In the genomic region with DNA sequence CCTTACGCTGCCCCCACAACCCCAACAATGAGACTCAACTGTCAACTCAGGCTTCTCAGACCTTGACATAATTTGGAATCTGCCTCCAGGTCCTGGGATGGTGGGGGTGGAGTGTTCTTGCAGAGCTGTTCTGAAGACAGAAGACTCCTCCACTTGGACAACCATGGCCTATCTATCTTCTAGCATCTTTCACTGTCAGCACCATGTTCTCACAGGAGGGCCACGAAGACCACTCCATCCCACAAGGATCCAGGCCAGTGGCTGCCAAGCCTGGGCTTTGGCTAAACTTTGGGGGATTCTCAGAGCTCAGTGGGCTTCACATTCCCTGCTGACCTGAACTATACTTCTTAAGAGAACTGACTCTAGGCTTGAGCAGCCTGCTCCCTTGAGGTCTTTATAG, we compare ENCODE assay signal across 31 mouse cellular contexts. TPM values are rescaled to one million over a fixed set of nuclear protein-coding genes. Genes with fewer than 3 reads are reported as not detected.
DNase-seq lines count a peak whose midpoint lies in the region; ATAC-seq and TF ChIP-seq lines count a peak whose summit lies in the region.
"Had no signal": no experiment of that assay in that cellular context is flagged by ENCODE, and none has a peak within 500 bp of the region (broad histone marks: within the 10 kb centered on the region; RNA-seq: fewer than 3 reads in every experiment).

No protein-coding gene starts in this region.

- H3K4me1 ChIP-seq in kidney, postnatal 0 days (replicated peaks; ENCODE audit: insufficient read depth, low read length), result peaks cover 45% of the 10 kb centered on the region
- peaks cover 57% of the 10 kb centered on the region for H3K4me1 ChIP-seq in lung, embryonic 16.5 days (replicated peaks; ENCODE audit: control insufficient read depth, insufficient read depth, low read length)
- H3K4me1 ChIP-seq in stomach, postnatal 0 days (replicated peaks; ENCODE audit: control insufficient read depth, insufficient read depth), result peaks cover 26% of the 10 kb centered on the region
- H3K4me1 ChIP-seq in intestine, embryonic 16.5 days (ENCODE audit: control insufficient read depth, insufficient read depth, low read length), result peaks cover 59% of the 10 kb centered on the region

- no peak overlapping the region for H3K9ac ChIP-seq in kidney, postnatal 0 days (ENCODE audit: low read depth, low read length)
- no peak overlapping the region for H3K9ac ChIP-seq in lung, embryonic 16.5 days (ENCODE audit: low read length)
- H3K9ac ChIP-seq in stomach, postnatal 0 days (ENCODE audit: low read length), result no peak overlapping the region
- no peak overlapping the region for H3K9ac ChIP-seq in intestine, embryonic 16.5 days (ENCODE audit: low read depth, low read length)
- H3K9ac ChIP-seq: embryonic facial prominence, embryonic 15.5 days; hindbrain, embryonic 12.5 days; liver, embryonic 14.5 days; midbrain, embryonic 15.5 days; neural tube, embryonic 12.5 days; stomach, embryonic 15.5 days had no signal

- H3K27ac ChIP-seq in gastrocnemius, adult 2 months, result peak overlapping the region; percentile 98
- peak overlapping the region; percentile 88 for H3K27ac ChIP-seq in kidney, postnatal 0 days
- H3K27ac ChIP-seq in lung, embryonic 16.5 days (ENCODE audit: low read length), result peak overlapping the region; percentile 93
- peak overlapping the region; percentile 81 for H3K27ac ChIP-seq in stomach, postnatal 0 days (replicated peaks)
- H3K27ac ChIP-seq in intestine, embryonic 16.5 days (ENCODE audit: low read length), result no peak overlapping the region
- H3K27ac ChIP-seq: hindbrain, embryonic 12.5 days; liver, embryonic 14.5 days; midbrain, embryonic 15.5 days; neural tube, embryonic 12.5 days had no signal

- H3K4me2 ChIP-seq in kidney, postnatal 0 days (ENCODE audit: low read length), result no peak overlapping the region
- no peak overlapping the region for H3K4me2 ChIP-seq in lung, embryonic 16.5 days (ENCODE audit: low read depth, low read length)
- H3K4me2 ChIP-seq in stomach, postnatal 0 days (replicated peaks; ENCODE audit: low read depth), result no peak overlapping the region
- no peak overlapping the region for H3K4me2 ChIP-seq in intestine, embryonic 16.5 days (ENCODE audit: low read depth, low read length)
- H3K4me2 ChIP-seq: embryonic facial prominence, embryonic 15.5 days; hindbrain, embryonic 12.5 days; midbrain, embryonic 15.5 days; neural tube, embryonic 12.5 days; stomach, embryonic 15.5 days had no signal

- intact Hi-C loops in gastrocnemius, adult 2 months (cut with DNase I), result no loop called here

- no peak for TF ChIP-seq CTCF in gastrocnemius, adult 2 months (IDR thresholded peaks at IDR 0.05)
- no peak for TF ChIP-seq CTCF in kidney, postnatal 0 days (IDR thresholded peaks at IDR 0.05; ENCODE audit: low read depth)
- no peak for TF ChIP-seq CTCF in stomach, postnatal 0 days (IDR thresholded peaks at IDR 0.05; ENCODE audit: low read depth)

- 94% methylated on average over 2 of the region's 2 CpGs for WGBS in kidney, postnatal 0 days
- WGBS in lung, embryonic 16.5 days, result 89% methylated on average over 2 of the region's 2 CpGs
- WGBS in stomach, postnatal 0 days, result 91% methylated on average over 2 of the region's 2 CpGs
- 98% methylated on average over 2 of the region's 2 CpGs for WGBS in intestine, embryonic 16.5 days

- H3K9me3 ChIP-seq in kidney, postnatal 0 days (replicated peaks; ENCODE audit: low read length), result no peaks in the 10 kb centered on the region
- H3K9me3 ChIP-seq in lung, embryonic 16.5 days (ENCODE audit: control insufficient read depth, low read length), result no peaks in the 10 kb centered on the region
- no peaks in the 10 kb centered on the region for H3K9me3 ChIP-seq in stomach, postnatal 0 days (ENCODE audit: control insufficient read depth, low read length)
- no peaks in the 10 kb centered on the region for H3K9me3 ChIP-seq in intestine, embryonic 16.5 days (ENCODE audit: control insufficient read depth, low read length)
- H3K9me3 ChIP-seq: embryonic facial prominence, embryonic 15.5 days; hindbrain, embryonic 12.5 days; midbrain, embryonic 15.5 days; neural tube, embryonic 12.5 days; stomach, embryonic 15.5 days had no signal

- no peak overlapping the region; the same call in 1 of the 2 replicates for H3K4me3 ChIP-seq in gastrocnemius, adult 2 months
- no peak overlapping the region for H3K4me3 ChIP-seq in kidney, postnatal 0 days (replicated peaks; ENCODE audit: low read depth, low read length)
- no peak overlapping the region for H3K4me3 ChIP-seq in lung, embryonic 16.5 days (ENCODE audit: low read length)
- H3K4me3 ChIP-seq in stomach, postnatal 0 days (ENCODE audit: low read depth, low read length), result no peak overlapping the region
- no peak overlapping the region for H3K4me3 ChIP-seq in intestine, embryonic 16.5 days (ENCODE audit: low read length)
- H3K4me3 ChIP-seq: embryonic facial prominence, embryonic 15.5 days; hindbrain, embryonic 12.5 days; midbrain, embryonic 15.5 days; neural tube, embryonic 12.5 days; stomach, embryonic 15.5 days had no signal

- no peaks in the 10 kb centered on the region for H3K27me3 ChIP-seq in kidney, postnatal 0 days (ENCODE audit: insufficient read depth, low read length)
- no peaks in the 10 kb centered on the region for H3K27me3 ChIP-seq in lung, embryonic 16.5 days (ENCODE audit: control insufficient read depth, insufficient read depth, low read depth, low read length)
- no peaks in the 10 kb centered on the region for H3K27me3 ChIP-seq in stomach, postnatal 0 days (ENCODE audit: control insufficient read depth, insufficient read depth, low read length)
- no peaks in the 10 kb centered on the region for H3K27me3 ChIP-seq in intestine, embryonic 16.5 days (replicated peaks; ENCODE audit: control insufficient read depth, insufficient read depth, low read length)
- H3K27me3 ChIP-seq: embryonic facial prominence, embryonic 15.5 days; hindbrain, embryonic 12.5 days; midbrain, embryonic 15.5 days; neural tube, embryonic 12.5 days; stomach, embryonic 15.5 days had no signal

- ATAC-seq in kidney, postnatal 0 days (replicated peaks; ENCODE audit: low FRiP score, low read depth), result no peak
- ATAC-seq in lung, embryonic 16.5 days (ENCODE audit: low read depth), result no peak
- no peak for ATAC-seq in stomach, postnatal 0 days (ENCODE audit: low FRiP score, low TSS enrichment)
- no peak for ATAC-seq in intestine, embryonic 16.5 days
- ATAC-seq: forebrain, embryonic 14.5 days; midbrain, embryonic 15.5 days had no signal

- 0 out of 2 replicates have a peak, but pooled peaks cover 2% of the 10 kb centered on the region for H3K36me3 ChIP-seq in kidney, postnatal 0 days (ENCODE audit: insufficient read depth, low read length)
- H3K36me3 ChIP-seq in lung, embryonic 16.5 days (ENCODE audit: control insufficient read depth, insufficient read depth, low read length), result no peaks in the 10 kb centered on the region
- no peaks in the 10 kb centered on the region for H3K36me3 ChIP-seq in stomach, postnatal 0 days (ENCODE audit: control insufficient read depth, insufficient read depth, low read length)
- no peaks in the 10 kb centered on the region for H3K36me3 ChIP-seq in intestine, embryonic 16.5 days (ENCODE audit: control insufficient read depth, insufficient read depth, low read length)
- H3K36me3 ChIP-seq: embryonic facial prominence, embryonic 15.5 days; hindbrain, embryonic 12.5 days; midbrain, embryonic 15.5 days; neural tube, embryonic 12.5 days; stomach, embryonic 15.5 days had no signal

- TF ChIP-seq EP300 in stomach, postnatal 0 days (optimal IDR thresholded peaks at IDR 0.05), result no peak

- no peak for DNase-seq in gastrocnemius, adult 2 months
- no peak for DNase-seq in gastrocnemius, postnatal 10 days
- DNase-seq in kidney, postnatal 0 days (ENCODE audit: low spot score), result no peak
- DNase-seq in kidney, postnatal 4 days, result no peak
- DNase-seq in lung, postnatal 36 days, result no peak
- DNase-seq in stomach, postnatal 0 days (ENCODE audit: low spot score), result no peak
- DNase-seq: adrenal gland, postnatal 14 days; cerebellum, adult 11 months; cerebellum, adult 9-11 months; layer of hippocampus, postnatal 36 days; right cerebral cortex, postnatal 25 days; thymus, adult 2 months; thymus, postnatal 4 days had no signal

RNA-seq across cellular contexts. Expression of gene E030018B13Rik, which starts 1.8 kb away (rescaled TPM):
- under 1 TPM in 1 of 2 experiments, not detected in 1; 0.22 TPM for total RNA-seq in gastrocnemius, adult 2 months (2021)
- not detected for total RNA-seq in gastrocnemius, postnatal 10 days (2021)
- polyA plus RNA-seq in kidney, postnatal 0 days (2015; fragmentation: Nextera tagmentation; extraction: Ambion mirVana), result not detected in 2 replicates
- not detected in 2 replicates for polyA plus RNA-seq in lung, embryonic 16.5 days (2015; fragmentation: Nextera tagmentation; extraction: Ambion mirVana)
- not detected in 2 replicates for polyA plus RNA-seq in stomach, postnatal 0 days (2015; fragmentation: Nextera tagmentation; extraction: Ambion mirVana)
- not detected in 2 replicates for polyA plus RNA-seq in intestine, embryonic 16.5 days (2015; fragmentation: Nextera tagmentation; extraction: Ambion mirVana)
- total RNA-seq: adrenal gland, postnatal 14 days; common myeloid progenitor, adult 5-6 weeks; gastrocnemius, adult 8-10 months; granulocyte monocyte progenitor cell, adult 5-6 weeks; heart, postnatal 25 days; layer of hippocampus, postnatal 36 days; left cerebral cortex, postnatal 10 days had no signal
- polyA plus RNA-seq: forebrain, embryonic 14.5 days; frontal cortex, adult 2 months; heart, embryonic 14.5 days; large intestine, adult 2 months; limb, embryonic 11.5 days; liver, embryonic 14.5 days; thymus, adult 2 months had no signal

RNA-seq across cellular contexts. Expression of gene Klf13, which starts 23.8 kb away (rescaled TPM):
- total RNA-seq in gastrocnemius, adult 2 months (2021), result 10 to 100 TPM; 56.6 to 59.6 TPM
- 10 to 100 TPM; 38.3 to 50.8 TPM for total RNA-seq in gastrocnemius, postnatal 10 days (2021)
- polyA plus RNA-seq in kidney, postnatal 0 days (2015; fragmentation: Nextera tagmentation; extraction: Ambion mirVana), result 27.5 and 28.8 TPM in 2 replicates
- polyA plus RNA-seq in lung, embryonic 16.5 days (2015; fragmentation: Nextera tagmentation; extraction: Ambion mirVana), result 39.0 and 40.1 TPM in 2 replicates
- 25.0 and 26.9 TPM in 2 replicates for polyA plus RNA-seq in stomach, postnatal 0 days (2015; fragmentation: Nextera tagmentation; extraction: Ambion mirVana)
- 23.1 and 23.3 TPM in 2 replicates for polyA plus RNA-seq in intestine, embryonic 16.5 days (2015; fragmentation: Nextera tagmentation; extraction: Ambion mirVana)
